Mouse (Mus musculus) limb, embryonic 11.5 days (tissue): Measurements from ENCODE around the gene Mtss1l. TPM values are rescaled to one million over a fixed set of nuclear protein-coding genes. Genes with fewer than 3 reads are reported as not detected.

Experiments
- ATAC-seq: fragments of 200-750 bp; cut with Nextera tagmentation; 2 replicates; pipeline ENCODE4 v1.8.0; 2017; ENCODE audit warnings: low read depth; ENCODE audit not compliant: insufficient number of reproducible peaks, low FRiP score, low TSS enrichment
- DNase-seq: peaks from one replicate; pipeline ENCODE4 v3.0.0-alpha.2; 2015; ENCODE audit warnings: low spot score
- H3K27ac ChIP-seq: fragments of 300-500 bp; sonication (generic); replicated peaks from 2 replicates; pipeline ENCODE4 v1.5.1; 2014; ENCODE audit warnings: low read depth, mild to moderate bottlenecking, low read length
- H3K27me3 ChIP-seq: fragments of 300-500 bp; sonication (generic); 2 replicates; pipeline ENCODE4 v1.6.1; 2014; ENCODE audit warnings: mild to moderate bottlenecking, low read length, mixed read lengths; ENCODE audit not compliant: control insufficient read depth, insufficient read depth
- H3K36me3 ChIP-seq: fragments of 300-500 bp; sonication (generic); 2 replicates; pipeline ENCODE4 v1.6.1; 2014; ENCODE audit warnings: mild to moderate bottlenecking, low read length, moderate library complexity, mixed read lengths; ENCODE audit not compliant: control insufficient read depth, insufficient read depth
- H3K4me1 ChIP-seq: fragments of 300-500 bp; sonication (generic); 2 replicates; pipeline ENCODE4 v1.6.1; 2014; ENCODE audit warnings: low read length, mixed read lengths; ENCODE audit not compliant: control insufficient read depth, insufficient read depth
- H3K4me2 ChIP-seq: fragments of 300-500 bp; sonication (generic); 2 replicates; pipeline ENCODE4 v1.6.1; 2014; ENCODE audit warnings: low read depth, mild to moderate bottlenecking, moderate library complexity; ENCODE audit not compliant: severe bottlenecking
- H3K4me3 ChIP-seq: fragments of 300-500 bp; sonication (generic); 2 replicates; pipeline ENCODE4 v1.5.1; 2014; ENCODE audit warnings: low read depth, low read length
- H3K9ac ChIP-seq: fragments of 300-500 bp; sonication (generic); 2 replicates; pipeline ENCODE4 v1.6.1; 2014; ENCODE audit warnings: mild to moderate bottlenecking, low read length
- H3K9me3 ChIP-seq: fragments of 300-500 bp; sonication (generic); 2 replicates; pipeline ENCODE4 v1.6.1; 2016; ENCODE audit warnings: low read length; ENCODE audit not compliant: control insufficient read depth
- WGBS: fragments of 180-500 bp; shearing (Covaris S2); extraction: QIAGEN DNeasy Blood & Tissue Kit; methylation state at CpG from one replicate; pipeline ENCODE4 v1.1.7; 2014; 5-methylcytosine and 5-hydroxymethylcytosine counted together
- polyA plus RNA-seq: library from polyadenylated mRNA; unstranded; fragments of >200 nt; fragmentation: Nextera tagmentation; extraction: Ambion mirVana; gene quantifications from 2 replicates; pipeline ENCODE4 v1.2.1, GENCODE M21; 2014

Gene Mtss1l
- polyA plus RNA-seq, 1 experiment from 2014 or later: 15.7 TPM

DNA sequence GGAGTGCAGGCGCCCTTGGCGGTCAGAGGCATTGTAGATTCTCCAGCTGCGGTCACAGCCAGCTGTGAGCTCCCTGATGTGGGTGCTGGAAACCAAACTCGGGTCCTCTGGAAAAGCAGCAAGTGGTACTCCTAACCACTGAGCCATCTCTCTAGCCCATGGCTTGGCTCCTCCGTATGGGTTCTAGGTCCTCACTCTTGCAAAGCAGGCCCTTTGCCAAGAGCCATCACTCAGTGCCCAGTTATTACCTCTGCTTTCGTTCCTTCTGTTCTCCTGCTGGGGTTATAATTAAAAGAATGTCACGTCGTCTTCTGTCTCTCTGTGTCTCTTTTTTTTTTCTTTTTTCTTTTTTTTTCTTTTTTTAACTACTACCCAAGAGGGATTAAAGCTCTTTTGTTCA is 11.8 kb downstream of the Mtss1l start:
- WGBS: 92% methylated on average over 8 of the region's 8 CpGs
- H3K27me3 ChIP-seq: no peaks in the 10 kb centered on the region
- H3K9me3 ChIP-seq: no peaks in the 10 kb centered on the region

DNA sequence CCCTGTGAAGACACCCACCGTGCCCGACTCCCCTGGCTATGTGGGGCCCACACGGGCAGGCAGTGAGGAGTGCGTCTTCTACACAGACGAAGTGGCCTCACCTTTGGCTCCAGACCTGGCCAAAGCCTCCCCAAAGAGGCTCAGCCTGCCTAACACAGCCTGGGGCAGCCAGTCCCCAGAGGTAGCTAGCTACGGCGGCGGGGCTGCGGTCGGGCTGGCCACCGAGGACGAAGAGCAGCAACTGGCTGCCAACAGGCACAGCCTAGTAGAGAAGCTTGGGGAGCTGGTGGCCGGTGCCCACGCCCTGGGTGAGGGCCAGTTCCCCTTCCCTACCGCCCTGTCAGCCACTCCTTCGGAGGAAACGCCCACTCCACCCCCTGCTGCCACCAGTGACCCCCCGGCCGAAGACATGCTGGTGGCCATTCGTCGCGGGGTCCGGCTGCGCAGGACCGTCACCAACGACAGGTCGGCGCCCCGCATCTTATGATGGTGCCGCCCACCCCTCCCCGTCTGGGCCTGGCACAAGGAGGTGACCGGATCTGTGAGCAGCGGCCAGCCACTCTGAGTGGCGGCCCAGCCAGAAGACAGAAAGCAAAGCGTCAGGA is 17.4 kb downstream of the Mtss1l start:
- ATAC-seq: no peak
- Histone ChIP-seq H3K9me3 (no peaks in the 10 kb centered on the region), H3K27ac (no peak overlapping the region), H3K4me2 (no peak overlapping the region), H3K27me3 (no peaks in the 10 kb centered on the region), H3K4me1 (no peaks in the 10 kb centered on the region), H3K9ac (no peak overlapping the region), H3K4me3 (no peak overlapping the region), H3K36me3 (peaks cover 25% of the 10 kb centered on the region)
- DNase-seq: no peak
- WGBS: 91% methylated on average over 35 of the region's 35 CpGs

More for the DNA sequence above, 11.8 kb downstream of the Mtss1l start:
- H3K9ac ChIP-seq: no peak overlapping the region
- DNase-seq: no peak
- H3K4me3 ChIP-seq: no peak overlapping the region
- H3K36me3 ChIP-seq: peaks cover 35% of the 10 kb centered on the region
- no peak overlapping the region for H3K4me2 ChIP-seq
- no peak overlapping the region for H3K27ac ChIP-seq
- no peaks in the 10 kb centered on the region for H3K4me1 ChIP-seq
- ATAC-seq: no peak

DNA sequence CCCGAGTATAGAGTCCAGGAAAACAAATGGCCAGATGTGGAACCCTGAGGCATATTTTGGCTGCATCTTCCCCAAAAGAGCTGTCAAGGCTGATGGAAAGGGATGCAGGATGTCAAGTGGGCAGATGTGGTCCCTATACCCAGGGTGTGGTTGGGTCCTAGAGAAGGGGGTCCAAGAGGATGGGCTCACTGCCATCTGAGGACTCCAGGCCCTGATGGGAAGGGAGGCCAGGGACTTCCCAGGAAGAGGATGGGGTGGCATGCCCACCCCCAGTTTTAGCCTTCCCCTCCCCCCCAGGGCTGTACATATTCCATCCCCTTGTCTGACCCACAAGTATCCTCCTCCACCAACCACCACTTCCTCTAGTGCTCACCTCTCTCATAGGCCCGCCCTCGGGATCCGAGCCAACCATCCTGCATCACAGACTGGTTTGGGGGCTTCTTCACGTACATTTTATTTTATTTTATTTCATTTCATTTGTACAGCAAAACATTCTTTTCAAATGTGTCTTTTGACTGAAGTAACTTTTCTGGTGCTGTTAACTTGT is 19.4 kb downstream of the Mtss1l start:
- ATAC-seq: no peak
- Histone ChIP-seq H3K27ac (no peak overlapping the region), H3K4me2 (no peak overlapping the region), H3K27me3 (no peaks in the 10 kb centered on the region), H3K9me3 (no peaks in the 10 kb centered on the region), H3K4me3 (no peak overlapping the region), H3K4me1 (no peaks in the 10 kb centered on the region), H3K9ac (no peak overlapping the region), H3K36me3 (peaks cover 21% of the 10 kb centered on the region)
- DNase-seq: no peak
- 89% methylated on average over 5 of the region's 5 CpGs for WGBS

DNA sequence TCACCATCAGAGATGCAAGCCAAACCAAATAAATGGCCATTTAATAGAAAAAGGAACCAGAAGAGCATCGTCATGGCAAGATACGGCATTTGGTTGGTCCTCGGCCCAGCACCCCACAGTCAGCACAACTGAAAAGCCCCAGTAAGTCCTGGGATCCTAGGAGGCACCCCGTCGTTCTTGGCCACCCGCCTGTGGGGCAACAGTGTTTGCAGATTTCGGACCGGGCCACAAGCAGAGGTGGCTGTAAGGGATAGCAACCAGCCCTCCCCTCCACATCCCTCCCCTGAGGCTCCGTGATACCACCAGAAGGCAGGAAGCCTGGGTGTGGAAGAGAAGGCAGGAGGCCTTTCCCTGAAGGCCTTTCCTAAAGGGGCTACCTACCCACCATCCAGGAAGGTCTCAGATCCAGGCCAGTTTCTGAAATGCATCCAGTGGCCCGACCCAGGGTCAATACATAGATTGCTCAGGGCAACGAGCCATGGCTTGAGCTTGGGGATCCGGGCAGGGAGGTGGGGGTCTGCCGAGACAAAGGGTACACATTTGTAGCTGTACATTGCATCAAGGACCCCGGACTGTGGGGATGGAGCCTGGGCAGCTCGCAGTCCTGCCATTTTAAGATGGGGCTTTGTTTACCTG is 20.7 kb downstream of the Mtss1l start:
- DNase-seq (no peak), ATAC-seq (no peak)
- WGBS: 80% methylated on average over 15 of the region's 15 CpGs
- Histone ChIP-seq H3K9me3 (no peaks in the 10 kb centered on the region), H3K4me3 (no peak overlapping the region), H3K27me3 (no peaks in the 10 kb centered on the region), H3K4me2 (no peak overlapping the region), H3K36me3 (peaks cover 15% of the 10 kb centered on the region), H3K27ac (no peak overlapping the region), H3K4me1 (no peaks in the 10 kb centered on the region), H3K9ac (no peak overlapping the region)

DNA sequence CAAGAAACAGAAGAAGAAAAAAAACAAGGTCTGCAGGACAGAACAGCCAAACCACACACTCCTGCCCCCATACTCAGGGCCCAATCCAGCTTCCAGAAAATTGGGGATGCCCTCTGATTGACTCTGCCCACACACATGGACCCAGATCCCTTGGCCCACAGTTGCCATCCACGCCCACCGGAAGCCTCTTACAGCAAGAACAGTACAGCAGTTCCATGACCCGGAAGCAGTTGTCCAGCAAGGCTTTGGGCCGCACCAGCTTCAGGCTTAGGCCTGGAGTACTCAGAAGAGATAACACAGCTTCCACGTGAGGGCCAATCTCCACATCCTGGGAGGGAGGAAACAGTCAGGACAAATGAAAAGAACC is 21.2 kb downstream of the Mtss1l start:
- ATAC-seq (no peak), DNase-seq (no peak)
- no peak overlapping the region for H3K27ac ChIP-seq
- no peak overlapping the region for H3K9ac ChIP-seq
- H3K4me2 ChIP-seq: no peak overlapping the region
- no peaks in the 10 kb centered on the region for H3K27me3 ChIP-seq
- 86% methylated on average over 5 of the region's 5 CpGs for WGBS
- H3K9me3 ChIP-seq: no peaks in the 10 kb centered on the region
- no peaks in the 10 kb centered on the region for H3K4me1 ChIP-seq
- H3K36me3 ChIP-seq: peaks cover 14% of the 10 kb centered on the region
- no peak overlapping the region for H3K4me3 ChIP-seq

DNA sequence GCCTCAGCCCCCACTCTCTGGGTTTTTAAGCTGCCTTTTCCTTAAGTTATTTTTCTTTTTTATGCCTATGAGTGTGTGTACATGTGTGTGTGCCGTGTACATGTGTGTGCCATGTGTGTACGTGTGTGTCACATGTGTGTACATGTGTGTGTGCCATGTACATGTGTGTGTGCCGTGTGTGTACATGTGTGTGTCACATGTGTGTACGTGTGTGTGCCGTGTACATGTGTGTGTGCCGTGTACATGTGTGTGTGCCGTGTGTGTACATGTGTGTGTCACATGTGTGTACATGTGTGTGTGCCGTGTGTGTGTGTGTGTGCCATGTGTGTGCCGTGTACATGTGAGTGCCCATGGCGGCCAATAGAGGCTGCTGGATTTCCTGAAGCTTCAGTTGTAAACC is 23.9 kb downstream of the Mtss1l start:
- DNase-seq: no peak

DNA sequence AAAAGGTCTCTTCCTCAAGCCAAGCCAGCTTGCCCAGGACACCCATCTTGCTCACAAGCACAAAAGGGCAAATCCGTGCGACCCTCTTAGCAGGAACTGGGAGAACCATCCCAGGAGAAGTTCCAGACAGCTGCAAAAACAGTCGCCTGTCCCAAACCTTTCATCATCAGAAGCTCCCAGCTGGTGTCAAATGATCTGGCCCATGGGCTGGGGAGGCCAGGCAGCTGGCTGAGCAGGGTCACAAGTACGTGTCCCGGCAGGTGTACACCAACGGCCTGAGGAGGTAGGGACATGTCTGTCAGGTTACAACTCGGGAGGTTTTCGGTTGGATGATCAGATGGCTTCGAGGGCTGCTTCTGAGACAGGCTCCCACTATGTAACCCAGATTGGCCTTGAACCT is 25.4 kb downstream of the Mtss1l start:
- WGBS: 71% methylated on average over 9 of the region's 9 CpGs
- no peak for ATAC-seq

More for the DNA sequence above, 23.9 kb downstream of the Mtss1l start:
- Histone ChIP-seq H3K9me3 (no peaks in the 10 kb centered on the region), H3K27ac (no peak overlapping the region), H3K4me2 (no peak overlapping the region), H3K9ac (no peak overlapping the region), H3K27me3 (no peaks in the 10 kb centered on the region), H3K36me3 (no peaks in the 10 kb centered on the region; the same call in 1 of the 2 replicates), H3K4me1 (no peaks in the 10 kb centered on the region), H3K4me3 (no peak overlapping the region)
- 94% methylated on average over 10 of the region's 10 CpGs for WGBS
- no peak for ATAC-seq

DNA sequence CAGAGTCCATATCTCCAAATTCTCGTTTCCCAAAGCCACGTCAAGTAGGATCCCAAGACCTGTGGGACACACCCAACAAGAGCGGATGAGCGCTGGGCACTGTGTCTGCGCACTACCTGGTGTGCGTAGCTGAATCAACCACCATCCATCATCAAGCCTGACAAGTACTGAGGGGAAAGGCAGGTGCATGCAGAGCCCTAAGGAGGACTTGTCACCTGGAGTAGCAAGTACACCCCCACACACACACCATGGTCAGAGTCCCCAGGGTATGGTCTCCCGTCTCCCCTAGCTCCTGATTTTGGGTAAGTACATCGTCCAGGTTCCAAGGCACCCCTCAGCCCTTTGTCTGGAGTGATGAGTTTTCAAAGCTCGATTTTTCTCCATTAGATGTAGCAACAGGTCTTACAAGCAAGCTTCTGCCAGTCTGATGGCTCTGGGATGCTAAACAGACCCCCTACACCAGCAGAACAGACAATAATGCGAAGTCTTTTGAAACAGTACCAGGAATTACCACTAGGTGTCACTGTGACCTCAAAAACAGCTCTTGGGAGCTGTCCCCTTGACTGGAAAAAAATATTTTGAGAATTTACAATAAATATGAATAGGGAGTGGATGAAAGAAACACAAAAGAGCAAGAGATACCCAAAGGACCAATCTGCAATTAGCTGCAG is 28.4 kb downstream of the Mtss1l start:
- Histone ChIP-seq H3K4me3 (no peak overlapping the region), H3K27me3 (no peaks in the 10 kb centered on the region), H3K4me2 (no peak overlapping the region), H3K9ac (no peak overlapping the region), H3K4me1 (no peaks in the 10 kb centered on the region), H3K36me3 (no peaks in the 10 kb centered on the region; the same call in 1 of the 2 replicates), H3K27ac (no peak overlapping the region), H3K9me3 (no peaks in the 10 kb centered on the region)
- 60% methylated on average over 10 of the region's 10 CpGs for WGBS
- DNase-seq (peak; percentile 59), ATAC-seq (no peak)

More for the DNA sequence above, 25.4 kb downstream of the Mtss1l start:
- Histone ChIP-seq H3K36me3 (no peaks in the 10 kb centered on the region; the same call in 1 of the 2 replicates), H3K27me3 (no peaks in the 10 kb centered on the region), H3K9ac (no peak overlapping the region), H3K27ac (no peak overlapping the region), H3K9me3 (no peaks in the 10 kb centered on the region), H3K4me2 (no peak overlapping the region), H3K4me3 (no peak overlapping the region), H3K4me1 (no peaks in the 10 kb centered on the region)
- DNase-seq: no peak
